Mouse (Mus musculus): ENCODE results near the gene Tmem240. TPM values are rescaled to one million over a fixed set of nuclear protein-coding genes. Genes with fewer than 3 reads are reported as not detected.

Tmem240 gene
- polyA plus RNA-seq, 1 experiment from 2014 or later, result 0.24 TPM

GRCm38 (mm10) chr4:155774971-155775740, 40.6 kb downstream of the Tmem240 start:
- no peak overlapping the region for H3K27ac ChIP-seq
- peak overlapping the region; percentile 47; the same call in 1 of the 2 replicates for H3K4me3 ChIP-seq
- H3K9me3 ChIP-seq (replicated peaks), result no peaks in the 10 kb centered on the region
- H3K4me2 ChIP-seq, result peak overlapping the region; percentile 73
- H3K9ac ChIP-seq, result 0 out of 2 replicates have a peak overlapping the region, but pooled peaks have one; percentile 46
- 43% methylated on average over 9 of the region's 9 CpGs for WGBS (ENCODE audit: insufficient replicate concordance)
- no peak for ATAC-seq
- H3K27me3 ChIP-seq (replicated peaks), result peaks cover 87% of the 10 kb centered on the region
- no peaks in the 10 kb centered on the region for H3K36me3 ChIP-seq
- H3K4me1 ChIP-seq, result peaks cover 35% of the 10 kb centered on the region

DNA sequence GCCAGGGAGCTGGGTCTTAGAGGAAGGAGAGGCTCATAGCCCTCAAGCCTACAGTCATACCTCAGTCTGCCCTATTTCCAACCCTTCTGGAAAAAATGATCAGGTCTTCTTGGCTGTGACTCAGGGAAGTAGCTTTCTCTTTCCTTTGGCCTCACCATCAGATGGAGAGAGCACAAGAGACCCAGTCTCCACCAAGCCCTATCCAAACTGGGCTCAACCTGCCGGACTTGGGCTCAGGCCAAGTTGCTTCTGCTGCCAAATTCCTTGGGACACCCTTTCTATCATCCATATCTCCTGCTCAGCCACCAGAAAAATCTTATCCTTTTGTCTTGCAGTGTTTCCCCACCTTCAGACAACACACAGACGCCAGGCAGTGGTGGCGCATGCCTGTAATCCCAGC, 41.3 kb downstream of the Tmem240 start:
- Histone ChIP-seq H3K27me3 (replicated peaks) (peaks cover 87% of the 10 kb centered on the region), H3K4me3 (no peak overlapping the region), H3K4me1 (peaks cover 30% of the 10 kb centered on the region), H3K36me3 (no peaks in the 10 kb centered on the region), H3K9ac (no peak overlapping the region), H3K27ac (no peak overlapping the region), H3K4me2 (no peak overlapping the region), H3K9me3 (replicated peaks) (no peaks in the 10 kb centered on the region)
- ATAC-seq, result no peak
- 60% methylated on average over 3 of the region's 3 CpGs for WGBS (ENCODE audit: insufficient replicate concordance)

GRCm38 (mm10) chr4:155776704-155777335, 42.2 kb downstream of the Tmem240 start:
- H3K27me3 ChIP-seq (replicated peaks), result peaks cover 84% of the 10 kb centered on the region
- WGBS (ENCODE audit: insufficient replicate concordance), result 19% methylated on average over 2 of the region's 2 CpGs
- no peak for ATAC-seq

DNA sequence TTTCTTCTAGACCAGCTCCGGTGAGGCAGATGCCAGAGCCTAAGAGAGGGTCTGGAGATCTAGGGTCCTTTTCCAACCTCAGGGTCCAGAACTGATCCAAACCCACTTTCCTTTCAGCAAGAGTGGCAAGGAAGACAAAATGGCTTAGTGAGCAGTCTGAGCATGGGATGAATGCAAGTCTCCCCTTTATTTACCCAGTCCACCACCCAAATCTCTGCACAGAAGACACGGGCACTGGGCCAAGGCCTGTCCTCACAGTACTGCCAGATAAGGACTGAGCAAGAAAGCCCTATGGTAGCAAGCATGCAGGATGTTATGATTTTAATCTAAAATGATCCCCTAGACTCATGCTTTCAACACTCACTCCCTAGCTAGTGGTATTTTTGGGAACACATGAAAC, 43.2 kb downstream of the Tmem240 start:
- no peak overlapping the region for H3K27ac ChIP-seq
- peaks cover 84% of the 10 kb centered on the region for H3K27me3 ChIP-seq (replicated peaks)
- no peak overlapping the region for H3K4me3 ChIP-seq
- 61% methylated on average over 2 of the region's 2 CpGs for WGBS (ENCODE audit: insufficient replicate concordance)
- H3K9ac ChIP-seq, result no peak overlapping the region
- H3K4me1 ChIP-seq, result peaks cover 30% of the 10 kb centered on the region
- H3K9me3 ChIP-seq (replicated peaks), result no peaks in the 10 kb centered on the region
- H3K36me3 ChIP-seq, result no peaks in the 10 kb centered on the region
- ATAC-seq, result no peak
- no peak overlapping the region for H3K4me2 ChIP-seq

More at GRCm38 (mm10) chr4:155776704-155777335, 42.2 kb downstream of the Tmem240 start:
- Histone ChIP-seq H3K36me3 (no peaks in the 10 kb centered on the region), H3K9ac (no peak overlapping the region), H3K4me1 (peaks cover 30% of the 10 kb centered on the region), H3K9me3 (replicated peaks) (no peaks in the 10 kb centered on the region), H3K4me2 (no peak overlapping the region), H3K4me3 (no peak overlapping the region), H3K27ac (no peak overlapping the region)

- peaks cover 30% of the 10 kb centered on the region for H3K4me1 ChIP-seq
- 66% methylated on average over 4 of the region's 4 CpGs for WGBS (ENCODE audit: insufficient replicate concordance)
- no peak overlapping the region for H3K9ac ChIP-seq
- H3K9me3 ChIP-seq (replicated peaks), result no peaks in the 10 kb centered on the region
- ATAC-seq, result no peak
- H3K27me3 ChIP-seq (replicated peaks), result peaks cover 74% of the 10 kb centered on the region
- H3K4me2 ChIP-seq, result no peak overlapping the region
- H3K27ac ChIP-seq, result no peak overlapping the region
- no peak overlapping the region for H3K4me3 ChIP-seq
- H3K36me3 ChIP-seq, result no peaks in the 10 kb centered on the region
Measured at GRCm38 (mm10) chr4:155779498-155779897, 44.9 kb downstream of the Tmem240 start.

DNA sequence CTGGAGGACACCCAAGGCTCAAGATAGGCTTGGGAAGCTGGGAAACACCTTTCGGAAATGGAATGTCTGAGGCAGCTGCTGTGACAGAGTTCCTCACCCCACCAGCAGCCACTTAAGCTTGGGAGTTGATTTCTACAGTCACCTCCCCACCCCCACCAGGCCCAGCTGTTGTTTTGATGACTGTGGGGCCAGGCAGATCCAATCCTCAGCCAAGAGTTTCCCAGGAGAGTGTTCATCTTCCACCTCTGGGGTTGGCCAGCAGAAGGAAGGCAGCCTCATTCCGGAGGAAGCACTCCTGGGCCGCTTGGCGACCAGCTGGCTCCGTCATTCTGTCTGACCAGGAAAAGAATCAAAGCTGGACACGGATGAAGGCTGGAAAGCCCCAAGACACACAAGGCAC, 46.3 kb downstream of the Tmem240 start:
- H3K9ac ChIP-seq, result no peak overlapping the region
- H3K9me3 ChIP-seq (replicated peaks), result no peaks in the 10 kb centered on the region
- no peak for ATAC-seq
- no peak overlapping the region for H3K27ac ChIP-seq
- peaks cover 68% of the 10 kb centered on the region for H3K27me3 ChIP-seq (replicated peaks)
- H3K4me3 ChIP-seq, result no peak overlapping the region
- peaks cover 34% of the 10 kb centered on the region for H3K4me1 ChIP-seq
- H3K36me3 ChIP-seq, result no peaks in the 10 kb centered on the region
- 30% methylated on average over 6 of the region's 6 CpGs for WGBS (ENCODE audit: insufficient replicate concordance)
- H3K4me2 ChIP-seq, result no peak overlapping the region

GRCm38 (mm10) chr4:155783486-155784080, 49.0 kb downstream of the Tmem240 start:
- no peaks in the 10 kb centered on the region for H3K9me3 ChIP-seq (replicated peaks)
- peaks cover 27% of the 10 kb centered on the region for H3K4me1 ChIP-seq
- peaks cover 48% of the 10 kb centered on the region for H3K27me3 ChIP-seq (replicated peaks)
- peak overlapping the region; percentile 75; the same call in 1 of the 2 replicates for H3K9ac ChIP-seq
- ATAC-seq, result peak; percentile 21; the same call in 1 of the 2 replicates
- H3K4me2 ChIP-seq, result peak overlapping the region; percentile 90
- no peak overlapping the region for H3K27ac ChIP-seq
- WGBS (ENCODE audit: insufficient replicate concordance), result 40% methylated on average over 16 of the region's 16 CpGs
- H3K4me3 ChIP-seq, result peak overlapping the region; percentile 64
- H3K36me3 ChIP-seq, result no peaks in the 10 kb centered on the region

DNA sequence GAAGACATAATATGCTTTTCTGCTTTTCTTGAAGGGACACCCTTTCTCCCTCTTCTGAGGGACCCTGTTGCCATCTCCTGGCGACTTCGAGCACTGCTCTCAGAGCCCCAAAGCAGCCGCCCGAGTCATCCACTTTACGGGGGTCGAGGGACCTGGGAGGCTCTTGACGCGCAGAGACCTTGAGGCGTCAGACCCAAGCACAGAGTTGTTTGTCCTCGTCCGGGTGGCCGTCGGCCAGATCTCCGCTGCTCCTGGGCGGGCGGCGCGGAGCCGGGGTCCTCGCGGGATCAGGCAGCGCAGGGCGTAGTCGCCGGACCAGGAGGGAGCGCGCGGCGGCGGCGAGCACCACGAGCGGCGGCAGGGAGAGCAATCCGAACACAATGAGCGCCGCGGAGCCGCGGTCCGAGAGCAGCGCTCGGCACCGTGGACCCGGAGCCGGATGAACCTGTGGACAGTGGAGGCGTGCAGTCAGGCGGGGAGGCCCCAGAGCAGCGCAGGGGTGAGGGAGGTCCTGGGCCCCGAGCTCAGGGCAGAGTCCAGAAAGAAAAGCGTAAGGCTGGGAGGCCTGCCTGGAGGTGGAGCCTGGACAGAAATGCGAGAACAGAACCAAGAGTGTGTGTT, 49.6 kb downstream of the Tmem240 start:
- Histone ChIP-seq H3K9ac (peak overlapping the region; percentile 75), H3K4me1 (peaks cover 33% of the 10 kb centered on the region), H3K27me3 (replicated peaks) (peaks cover 42% of the 10 kb centered on the region), H3K4me2 (peak overlapping the region; percentile 90), H3K27ac (peak overlapping the region; percentile 53), H3K9me3 (replicated peaks) (no peaks in the 10 kb centered on the region), H3K36me3 (no peaks in the 10 kb centered on the region), H3K4me3 (peak overlapping the region; percentile 64)
- under 1% methylated on average over 52 of the region's 52 CpGs for WGBS (ENCODE audit: insufficient replicate concordance)
- peak; percentile 69 for ATAC-seq

DNA sequence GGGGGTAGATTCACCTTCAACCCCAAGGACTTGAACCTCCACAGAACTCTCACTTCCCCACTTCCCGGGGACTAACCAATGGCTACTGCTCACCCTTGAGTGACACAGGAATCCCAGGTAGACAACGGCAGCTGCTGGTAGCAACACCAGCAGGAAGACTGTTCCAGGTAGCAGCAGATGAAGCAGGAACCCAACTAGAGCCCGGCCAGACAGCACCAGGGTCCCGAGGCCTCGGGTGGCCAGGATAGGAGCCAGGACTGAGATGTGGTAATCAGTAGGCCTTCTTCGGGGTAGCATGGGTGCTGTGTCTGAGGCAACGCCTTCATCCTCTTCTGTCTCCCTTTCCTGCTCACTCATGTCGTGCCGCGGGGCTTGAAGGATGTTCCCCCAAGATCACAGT, 50.6 kb downstream of the Tmem240 start:
- Histone ChIP-seq H3K9ac (no peak overlapping the region), H3K27ac (no peak overlapping the region), H3K4me1 (peaks cover 36% of the 10 kb centered on the region), H3K9me3 (replicated peaks) (no peaks in the 10 kb centered on the region), H3K4me2 (no peak overlapping the region), H3K36me3 (no peaks in the 10 kb centered on the region), H3K4me3 (no peak overlapping the region), H3K27me3 (replicated peaks) (peaks cover 36% of the 10 kb centered on the region)
- 74% methylated on average over 10 of the region's 10 CpGs for WGBS (ENCODE audit: insufficient replicate concordance)
- no peak for ATAC-seq

DNA sequence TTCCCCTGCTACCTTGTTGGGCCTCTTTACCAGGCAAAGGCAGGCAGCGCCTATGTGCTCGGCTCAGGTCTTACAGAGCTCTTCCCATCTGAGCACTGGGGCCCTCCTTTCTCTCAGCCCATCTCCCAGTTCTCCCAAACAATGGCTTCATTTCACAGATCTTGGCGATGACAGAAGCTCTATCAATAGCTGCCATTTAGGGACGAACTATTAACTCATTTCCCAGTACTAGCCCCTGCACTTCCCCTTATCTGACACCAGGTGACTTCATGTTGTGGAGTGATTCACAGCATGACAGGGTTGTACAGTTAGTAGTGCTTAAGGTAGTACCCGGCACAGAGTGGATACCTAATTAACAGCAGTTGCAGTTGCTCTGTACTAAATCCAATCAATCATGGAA, 51.2 kb downstream of the Tmem240 start, which contains the start of gene Tmem88b:
Tmem88b (minus strand) TSS at position 56 of the 400 bp plus-strand sequence.
- H3K4me3 ChIP-seq, result peak within 1 kb of the TSS; percentile 64
- H3K27ac ChIP-seq, result no peak within 1 kb of the TSS
- H3K9ac ChIP-seq, result peak within 1 kb of the TSS; percentile 75; the same call in 1 of the 2 replicates
- no peaks in the 10 kb centered on the region for H3K36me3 ChIP-seq
- peak within 1 kb of the TSS; percentile 90 for H3K4me2 ChIP-seq
- no peaks in the 10 kb centered on the region for H3K9me3 ChIP-seq (replicated peaks)
- H3K4me1 ChIP-seq, result peaks cover 37% of the 10 kb centered on the region
- 56% methylated on average over 5 of the region's 5 CpGs for WGBS (ENCODE audit: insufficient replicate concordance)
- peaks cover 32% of the 10 kb centered on the region for H3K27me3 ChIP-seq (replicated peaks)
- ATAC-seq, result 0 out of 2 replicates have a peak, but pooled peaks have one; percentile 31

GRCm38 (mm10) chr4:155788300-155788699, 53.7 kb downstream of the Tmem240 start:
- Histone ChIP-seq H3K27me3 (replicated peaks) (peaks cover 36% of the 10 kb centered on the region), H3K36me3 (no peaks in the 10 kb centered on the region), H3K4me1 (peaks cover 37% of the 10 kb centered on the region), H3K27ac (no peak overlapping the region), H3K9ac (no peak overlapping the region), H3K4me2 (no peak overlapping the region), H3K4me3 (no peak overlapping the region), H3K9me3 (replicated peaks) (no peaks in the 10 kb centered on the region)
- WGBS (ENCODE audit: insufficient replicate concordance), result 49% methylated on average over 3 of the region's 3 CpGs
- no peak for ATAC-seq

Data from liver, embryonic 12.5 days (tissue).